Mouse (Mus musculus) CH12.LX (cell line): Measurements from ENCODE around the gene Zbtb48.

Source experiments
- CTCF ChIP-seq, 2 experiments: IDR thresholded peaks in 1 of 2; conservative IDR thresholded peaks in 1 of 2; 2 replicates each; pipeline ENCODE4 v1.5.1; 2011 to 2012; ENCODE audit warnings: low read depth in 2 of 2, low read length in 2 of 2, improper control_type of control experiment in 1 of 2, inconsistent platforms in 1 of 2, mild to moderate bottlenecking in 1 of 2, moderate library complexity in 1 of 2
- E2F4 ChIP-seq: IDR thresholded peaks from 2 replicates; pipeline ENCODE4 v1.6.1; 2011; ENCODE audit warnings: low read depth, low read length, improper control_type of control experiment; ENCODE audit not compliant: insufficient replicate concordance
- GABPA ChIP-seq: IDR thresholded peaks from 2 replicates; pipeline ENCODE4 v1.6.1; 2012; ENCODE audit warnings: low read depth, low read length, improper control_type of control experiment, inconsistent platforms; ENCODE audit not compliant: insufficient replicate concordance
- JUND ChIP-seq: conservative IDR thresholded peaks from 2 replicates; pipeline ENCODE4 v1.6.1; 2011; ENCODE audit warnings: low read depth, low read length, improper control_type of control experiment
- NRF1 ChIP-seq: IDR thresholded peaks from 2 replicates; pipeline ENCODE4 v1.6.1; 2014; ENCODE audit warnings: low read depth, mild to moderate bottlenecking, inconsistent platforms, low read length, improper control_type of control experiment, moderate library complexity
- SIN3A ChIP-seq: IDR thresholded peaks from 2 replicates; pipeline ENCODE4 v1.6.1; 2012; ENCODE audit warnings: low read length, improper control_type of control experiment, inconsistent platforms
- TBP ChIP-seq: conservative IDR thresholded peaks from 2 replicates; pipeline ENCODE4 v1.6.1; 2011; ENCODE audit warnings: low read depth, low read length, improper control_type of control experiment
- ZNF384 ChIP-seq: IDR thresholded peaks from 2 replicates; pipeline ENCODE4 v1.6.1; 2012; ENCODE audit warnings: low read depth, low read length, improper control_type of control experiment, inconsistent platforms

- TF ChIP-seq TBP (no peak), NRF1 (no peak), SIN3A (no peak), E2F4 (no peak), CTCF (conservative IDR thresholded peaks at IDR 0.05 in 1 of 2, IDR thresholded peaks at IDR 0.05 in 1 of 2; ENCODE audit: low read depth in 2 of 2, low read length in 2 of 2) (no peak), JUND (no peak), GABPA (no peak), ZNF384 (no peak)
Observed at GRCm38 (mm10) chr4:152070494-152071396, 43.3 kb upstream of the Zbtb48 start.
